Comparison of ENCODE assay signal across 13 mouse cellular contexts in genomic region chr2:31499327-31500291, GRCm38 (mm10). TPM values are rescaled to one million over a fixed set of nuclear protein-coding genes. Genes with fewer than 3 reads are reported as not detected.
DNase-seq lines count a peak whose midpoint lies in the region; ATAC-seq and TF ChIP-seq lines count a peak whose summit lies in the region.
"Had no signal": no experiment of that assay in that cellular context is flagged by ENCODE, and none has a peak within 500 bp of the region (broad histone marks: within the 10 kb centered on the region; RNA-seq: fewer than 3 reads in every experiment).

No protein-coding gene starts in this region.

- H3K4me1 ChIP-seq in forebrain, postnatal 0 days (ENCODE audit: insufficient read depth), result peaks cover 14% of the 10 kb centered on the region; the same call in 1 of the 2 replicates
- H3K4me1 ChIP-seq in midbrain, embryonic 10.5 days, result peaks cover 96% of the 10 kb centered on the region
- H3K4me1 ChIP-seq: liver, embryonic 15.5 days had no signal

- H3K36me3 ChIP-seq in forebrain, postnatal 0 days (ENCODE audit: insufficient read depth), result no peaks in the 10 kb centered on the region
- no peaks in the 10 kb centered on the region for H3K36me3 ChIP-seq in midbrain, embryonic 10.5 days

- 13% methylated on average over 21 of the region's 21 CpGs for WGBS in forebrain, postnatal 0 days
- 21% methylated on average over 21 of the region's 21 CpGs for WGBS in midbrain, embryonic 10.5 days

- peak overlapping the region; percentile 5; the same call in 1 of the 2 replicates for H3K4me2 ChIP-seq in forebrain, postnatal 0 days (ENCODE audit: low read depth)
- H3K4me2 ChIP-seq: liver, embryonic 15.5 days had no signal

- TF ChIP-seq CTCF in layer of hippocampus, adult 2 months (conservative IDR thresholded peaks at IDR 0.05), result no peak
- TF ChIP-seq CTCF in forebrain, postnatal 0 days (IDR thresholded peaks at IDR 0.05; ENCODE audit: low read depth), result no peak

- H3K4me3 ChIP-seq in layer of hippocampus, adult 2 months, result no peak overlapping the region
- H3K4me3 ChIP-seq in forebrain, postnatal 0 days (ENCODE audit: low read depth, low read length), result no peak overlapping the region
- H3K4me3 ChIP-seq in midbrain, embryonic 10.5 days, result peak overlapping the region; percentile 34
- H3K4me3 ChIP-seq: liver, embryonic 15.5 days had no signal

- H3K9ac ChIP-seq in forebrain, postnatal 0 days, result no peak overlapping the region
- H3K9ac ChIP-seq: liver, embryonic 15.5 days had no signal

- ATAC-seq in forebrain, postnatal 0 days, result peak; percentile 56

- H3K27ac ChIP-seq in layer of hippocampus, adult 2 months, result no peak overlapping the region
- no peak overlapping the region for H3K27ac ChIP-seq in forebrain, postnatal 0 days (ENCODE audit: low read depth, low read length)
- H3K27ac ChIP-seq in midbrain, embryonic 10.5 days (replicated peaks), result peak overlapping the region; percentile 65
- H3K27ac ChIP-seq: liver, embryonic 15.5 days had no signal

- H3K9me3 ChIP-seq in forebrain, postnatal 0 days (ENCODE audit: low read length), result no peaks in the 10 kb centered on the region
- H3K9me3 ChIP-seq in midbrain, embryonic 10.5 days (replicated peaks), result no peaks in the 10 kb centered on the region
- H3K9me3 ChIP-seq: liver, embryonic 15.5 days had no signal

- peaks cover 41% of the 10 kb centered on the region for H3K27me3 ChIP-seq in forebrain, postnatal 0 days (ENCODE audit: insufficient read depth, low read length)
- H3K27me3 ChIP-seq in midbrain, embryonic 10.5 days (ENCODE audit: low read depth, poor library complexity, severe bottlenecking), result peaks cover 100% of the 10 kb centered on the region
- H3K27me3 ChIP-seq: liver, embryonic 15.5 days had no signal

- peak; percentile 44 to 64 for DNase-seq in layer of hippocampus, postnatal 14 days (ENCODE audit: low spot score in 2 of 2)
- DNase-seq in layer of hippocampus, adult 2 months (ENCODE audit: low spot score in 2 of 2), result no peak
- DNase-seq in forebrain, postnatal 0 days, result no peak
- DNase-seq in midbrain, embryonic 10.5 days (ENCODE audit: low spot score), result no peak
- DNase-seq in retina, postnatal 1 day, result peak; percentile 83
- DNase-seq in frontal cortex, postnatal 25 days (ENCODE audit: low spot score in 2 of 2), result no peak
- no peak for DNase-seq in ovary, postnatal 10 days (ENCODE audit: low spot score)
- no peak for DNase-seq in frontal cortex, postnatal 14 days (ENCODE audit: low spot score in 2 of 2)
- DNase-seq: adrenal gland, postnatal 14 days; cerebellum, adult 11 months; gastrocnemius, postnatal 36 days; thymus, postnatal 36 days had no signal

RNA-seq across cellular contexts. Expression of gene Ass1, which starts 29.6 kb away (rescaled TPM):
- total RNA-seq in layer of hippocampus, postnatal 14 days (2021), result 10 to 100 TPM in 1 of 2 experiments, 1 to 10 TPM in 1; 9.8 to 10.0 TPM
- total RNA-seq in layer of hippocampus, adult 2 months (2021), result 10 to 100 TPM; 27.5 to 27.7 TPM
- total RNA-seq in forebrain, postnatal 0 days (2014; rRNA removed), result 16.2 and 18.0 TPM in 2 replicates
- 11.8 and 17.9 TPM in 2 replicates for polyA plus RNA-seq in forebrain, postnatal 0 days (2015; fragmentation: Nextera tagmentation; extraction: Ambion mirVana)
- 11.4 and 13.3 TPM in 2 replicates for polyA plus RNA-seq in midbrain, embryonic 10.5 days (2016; fragmentation: Nextera tagmentation; extraction: Ambion mirVana)

Comparison
In these comparisons a context has a peak if more than half of its experiments do, and no peak if none do; other contexts are left out.
1. DNase-seq: peak in layer of hippocampus, postnatal 14 days (2 of 2) and retina, postnatal 1 day (single experiment); none in layer of hippocampus, adult 2 months (0 of 2), forebrain, postnatal 0 days (single experiment), midbrain, embryonic 10.5 days (single experiment), frontal cortex, postnatal 25 days (0 of 2), ovary, postnatal 10 days (single experiment) and frontal cortex, postnatal 14 days (0 of 2).